Mouse (Mus musculus): ENCODE data around the gene Sorcs1.

The Sorcs1 gene

DNA sequence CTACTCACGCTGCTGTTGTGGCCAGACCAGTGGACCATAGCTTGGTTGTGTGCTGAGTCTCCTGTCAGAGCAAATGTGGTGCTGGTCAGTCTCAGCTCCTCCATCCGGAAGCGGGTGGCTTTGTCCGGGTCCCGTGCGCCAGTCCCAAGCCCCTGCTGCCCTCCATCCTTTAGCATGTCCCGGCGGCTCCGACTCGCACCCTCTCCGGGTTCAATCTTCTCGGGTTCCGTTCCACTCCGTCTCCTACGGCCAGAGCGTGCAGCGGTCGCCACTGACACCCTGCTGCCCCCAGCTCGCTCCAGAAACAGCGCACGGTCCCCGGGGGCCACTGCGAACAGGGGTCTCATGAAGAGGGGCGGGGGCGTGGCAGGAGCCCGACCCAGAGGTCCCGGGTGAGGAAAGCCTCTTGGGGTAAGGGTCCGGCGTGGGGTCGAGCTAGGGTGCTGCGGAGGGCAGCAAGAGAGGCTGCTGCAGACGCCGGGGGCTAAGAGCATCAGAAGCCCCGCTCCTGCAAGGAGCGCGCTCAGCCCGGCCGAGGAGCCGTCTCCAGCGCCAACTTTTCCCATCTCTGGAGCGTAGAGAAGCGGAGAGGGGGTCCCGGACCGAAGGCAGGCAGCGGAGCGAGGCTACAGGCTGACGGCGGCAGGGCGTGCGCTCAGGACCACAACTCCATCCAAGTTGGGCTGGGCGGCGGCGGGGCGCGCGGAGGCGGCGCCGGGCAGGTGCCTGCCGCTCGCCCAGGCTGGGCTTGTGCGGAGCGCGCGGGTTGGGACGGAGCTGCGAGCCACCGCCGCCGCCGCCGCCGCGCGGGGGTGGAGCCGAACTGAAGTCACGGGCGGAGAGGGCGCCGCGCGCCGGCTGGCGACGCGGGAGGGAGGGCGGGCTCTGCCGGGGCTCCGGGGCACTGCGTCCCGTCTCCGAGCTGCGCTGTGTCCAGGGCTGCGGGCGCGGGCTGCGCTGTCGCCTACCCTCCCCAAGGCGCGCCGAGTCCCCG is at the start of gene Sorcs1:
TSS of gene Sorcs1 (minus strand) at position 744 of the 994 bp plus-strand sequence.
- DNase-seq (ENCODE audit: low spot score): no peak

DNA sequence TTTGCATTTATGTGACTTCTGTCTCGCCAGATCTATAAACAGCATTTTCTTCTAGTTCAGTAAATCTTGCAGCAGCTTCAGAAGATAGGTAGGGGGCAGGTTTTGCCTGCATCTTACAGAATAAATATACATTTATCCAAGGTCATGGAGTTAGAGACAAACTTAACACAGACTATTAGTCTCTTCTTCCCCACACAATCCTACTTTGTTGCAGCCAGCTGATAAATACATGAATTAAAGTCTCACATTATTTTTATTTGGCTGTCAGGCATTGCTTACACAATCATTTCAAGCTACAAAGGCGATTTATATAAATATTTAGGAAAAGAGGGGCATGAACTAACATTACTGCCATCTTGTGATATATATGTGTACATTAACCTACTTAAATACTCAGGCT is 4.8 kb upstream of the Sorcs1 start:
- DNase-seq (ENCODE audit: low spot score): no peak

GRCm38 (mm10) chr19:50678946-50679345 is 500 bp upstream of the Sorcs1 start:
- DNase-seq (ENCODE audit: low spot score): no peak

DNA sequence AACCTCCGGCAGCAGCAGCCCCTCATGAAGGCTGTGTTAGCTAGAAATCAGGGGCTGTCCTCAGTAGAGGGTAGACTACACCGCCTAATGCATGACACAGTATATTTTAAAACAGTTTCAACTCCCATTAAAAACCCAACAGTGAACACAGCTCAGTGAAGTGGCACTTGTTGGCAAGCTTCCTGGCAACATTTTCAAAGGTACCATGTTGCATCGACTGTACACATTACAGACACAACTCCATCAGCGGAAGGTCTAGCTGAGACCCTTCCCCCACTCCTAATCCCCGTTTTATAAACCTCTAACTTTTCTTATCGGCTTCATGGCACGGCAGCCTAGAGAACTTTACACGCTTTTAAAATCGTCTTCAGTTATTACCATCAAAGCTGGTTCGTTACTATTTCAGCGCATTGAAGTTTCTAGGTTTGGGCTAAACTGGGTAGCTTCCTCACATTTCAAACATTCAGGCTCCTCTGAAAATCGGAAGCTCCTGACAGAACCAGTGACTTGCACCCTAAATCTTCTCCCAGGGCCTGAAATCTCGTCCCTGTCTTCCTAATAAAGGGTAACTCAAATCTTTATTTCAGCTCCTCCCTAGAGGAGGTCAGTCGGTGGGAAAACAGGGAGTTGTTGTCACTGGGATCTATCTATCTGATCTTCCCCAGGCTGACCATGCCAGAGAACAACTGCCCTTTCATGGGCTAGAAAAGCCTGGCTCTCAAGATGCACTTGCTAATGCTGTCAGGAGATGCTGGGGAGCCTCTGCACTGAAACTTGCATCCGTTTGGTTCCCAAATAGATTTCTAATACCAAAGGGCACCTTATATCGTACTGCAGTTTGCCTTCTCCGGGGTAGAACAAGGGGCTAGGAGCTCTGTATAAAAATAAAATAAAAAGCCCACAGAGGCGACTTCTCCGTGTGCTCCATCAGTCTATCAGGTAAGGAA is 1.6 kb downstream of the Sorcs1 start:
- no peak for DNase-seq (ENCODE audit: low spot score)

GRCm38 (mm10) chr19:50674921-50675320 is 3.5 kb downstream of the Sorcs1 start:
- no peak for DNase-seq (ENCODE audit: low spot score)

DNA sequence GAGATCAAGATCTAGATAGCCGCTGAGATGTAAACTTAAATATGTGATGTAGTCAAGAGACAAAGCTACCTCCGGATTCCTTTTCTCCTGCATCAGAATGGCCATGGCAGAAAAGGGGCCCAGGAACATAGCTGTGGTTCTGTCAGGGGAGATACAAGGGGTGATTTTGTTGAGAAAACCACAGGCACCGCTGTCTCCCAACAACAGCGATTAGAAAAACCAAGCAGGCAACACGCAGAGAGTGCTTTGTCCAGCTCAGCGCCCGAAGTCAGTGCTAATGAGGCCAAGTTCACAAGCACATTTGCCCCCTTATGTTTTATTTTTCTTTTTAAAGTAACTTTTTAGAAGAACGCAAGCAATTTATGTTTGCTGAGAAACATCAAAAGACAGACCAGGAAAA is 10.9 kb downstream of the Sorcs1 start:
- no peak for DNase-seq (ENCODE audit: low spot score)

- no peak for DNase-seq (ENCODE audit: low spot score)
These were observed 14.1 kb downstream of the Sorcs1 start for GRCm38 (mm10) chr19:50664311-50664710.

GRCm38 (mm10) chr19:50659144-50659543 is 19.3 kb downstream of the Sorcs1 start:
- no peak for DNase-seq (ENCODE audit: low spot score)

DNA sequence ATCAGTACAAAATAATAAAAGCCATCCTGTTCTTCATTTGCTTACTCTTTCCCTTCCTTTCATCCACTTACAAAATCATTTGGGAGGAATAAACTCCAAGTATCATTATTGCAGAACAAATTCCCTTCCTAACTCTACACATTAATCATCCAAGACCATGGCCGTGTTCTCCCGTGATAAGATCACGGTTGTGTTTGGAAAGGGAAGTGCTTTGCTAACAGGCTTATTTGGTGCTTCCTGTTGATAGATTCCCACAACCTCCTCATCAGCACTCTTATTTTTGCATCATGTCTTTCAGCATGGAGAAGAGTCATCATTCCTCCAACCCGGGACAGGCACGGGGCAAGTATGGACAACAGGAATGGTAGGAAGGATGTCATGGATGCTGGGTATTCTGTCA is 25.7 kb downstream of the Sorcs1 start:
- DNase-seq (ENCODE audit: low spot score): no peak

- DNase-seq (ENCODE audit: low spot score): no peak
These were observed 34.6 kb downstream of the Sorcs1 start for GRCm38 (mm10) chr19:50643836-50644235.

DNA sequence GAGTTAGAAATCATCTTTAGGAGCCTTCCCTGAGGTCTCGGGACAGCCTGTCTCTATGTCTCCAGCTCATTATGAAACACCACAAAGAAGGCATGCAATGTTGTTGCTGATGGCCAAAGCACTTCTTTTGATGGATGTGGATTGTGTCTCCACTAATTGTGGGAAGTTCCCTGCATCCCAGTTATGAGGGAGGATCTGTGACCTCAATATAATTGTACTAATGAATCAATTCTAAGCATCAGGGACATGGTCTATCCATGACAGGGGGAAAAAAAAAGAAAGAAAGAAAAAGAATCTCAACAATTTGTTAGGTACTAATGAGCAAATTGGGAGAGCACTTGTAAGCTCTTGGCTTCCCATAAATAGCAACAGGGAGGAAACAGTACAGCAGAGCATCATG is 36.3 kb downstream of the Sorcs1 start:
- no peak for DNase-seq (ENCODE audit: low spot score)

DNA sequence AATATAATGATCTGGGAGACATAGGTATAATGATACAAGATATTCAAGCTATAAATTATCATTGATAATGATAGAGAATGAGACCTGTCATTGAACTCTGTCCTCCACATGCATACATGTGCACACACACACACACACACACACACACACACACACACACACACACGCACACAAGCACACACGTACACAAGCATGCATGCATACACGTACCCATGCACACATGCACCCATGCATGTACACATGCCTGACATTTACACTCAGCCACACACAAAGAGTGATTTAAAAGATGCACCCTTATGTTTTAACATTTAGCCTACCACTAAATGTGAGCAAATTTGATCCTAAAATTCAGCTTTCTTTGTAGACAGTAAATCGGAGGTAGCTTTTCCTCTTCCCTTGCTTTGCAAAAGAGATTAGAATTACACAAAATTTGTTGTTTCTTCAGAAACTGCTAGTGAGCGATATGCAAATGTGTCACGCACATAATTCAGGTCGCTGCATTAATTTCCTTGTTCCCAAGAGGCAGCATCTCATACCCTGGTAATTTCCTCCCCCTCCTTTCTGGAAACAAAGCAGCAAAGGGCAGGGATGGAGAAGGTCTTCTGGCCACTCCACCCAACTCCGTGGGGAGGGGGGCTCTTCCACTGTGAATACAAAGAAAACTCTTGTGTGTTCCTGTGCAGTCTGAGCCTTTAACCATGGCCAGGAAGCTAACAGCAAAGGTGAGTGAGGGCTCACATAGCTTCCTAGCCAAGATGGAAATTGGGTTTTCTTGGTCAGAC is 38.0 kb downstream of the Sorcs1 start:
- no peak for DNase-seq (ENCODE audit: low spot score)

DNA sequence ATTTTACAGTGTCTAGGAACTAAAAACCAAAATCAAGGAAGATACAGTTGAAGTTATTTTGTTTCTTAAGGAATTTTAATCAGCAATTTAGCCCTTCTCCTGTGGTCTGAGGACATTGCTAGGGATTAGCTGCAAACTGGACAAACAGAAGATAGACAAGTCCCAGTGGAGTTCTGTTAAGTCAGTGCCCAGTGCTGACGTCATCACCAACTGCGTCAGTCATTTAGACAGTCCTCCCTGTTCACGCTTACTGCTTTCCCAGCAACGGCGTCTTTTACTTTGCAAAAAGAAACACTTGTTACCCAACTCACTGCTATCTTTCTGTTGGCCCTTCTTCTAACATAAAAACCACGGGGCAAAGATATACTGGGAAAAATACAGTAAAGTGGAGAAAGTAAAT is 40.3 kb downstream of the Sorcs1 start:
- DNase-seq (ENCODE audit: low spot score): no peak

- no peak for DNase-seq (ENCODE audit: low spot score)
These were observed 64.4 kb downstream of the Sorcs1 start for GRCm38 (mm10) chr19:50614013-50614412.

DNA sequence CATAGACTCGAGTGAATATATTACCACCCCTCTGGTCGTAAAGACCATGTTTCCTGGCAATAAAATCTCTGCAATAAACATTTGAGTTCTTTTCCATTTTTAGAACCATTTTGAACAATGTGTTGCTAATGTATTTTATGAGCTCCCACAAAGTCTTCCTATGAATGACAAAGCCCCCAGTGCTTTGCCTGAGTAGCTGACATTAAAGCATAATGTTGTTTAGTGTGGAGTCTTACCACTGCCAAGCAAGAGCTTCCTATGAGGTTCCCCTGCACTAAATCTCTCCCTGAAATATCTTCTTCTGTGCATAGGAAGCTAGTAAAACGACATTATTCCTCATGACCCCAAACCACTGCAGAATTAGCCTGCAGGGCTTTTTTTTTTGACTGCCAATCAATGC is 66.8 kb downstream of the Sorcs1 start:
- DNase-seq (ENCODE audit: low spot score): no peak

DNA sequence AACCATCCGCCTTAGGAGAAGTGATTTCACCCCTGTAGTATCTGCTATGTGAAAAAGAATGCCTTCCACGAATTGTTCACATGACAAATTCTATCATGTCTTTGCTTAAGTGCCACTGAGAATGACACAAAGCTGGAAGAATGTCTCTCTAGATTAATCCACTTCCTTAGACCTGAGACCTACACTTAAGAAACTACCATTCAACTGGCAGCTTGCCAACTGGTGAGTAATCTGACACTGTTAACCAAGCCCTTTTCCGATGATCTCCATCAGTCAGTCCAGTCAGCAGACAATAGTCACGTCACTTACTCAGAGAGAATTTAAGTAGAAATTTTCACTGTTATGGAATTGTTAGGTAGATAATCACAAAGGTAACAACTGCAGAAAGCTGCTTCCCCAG is 74.6 kb downstream of the Sorcs1 start:
- no peak for DNase-seq (ENCODE audit: low spot score)

DNA sequence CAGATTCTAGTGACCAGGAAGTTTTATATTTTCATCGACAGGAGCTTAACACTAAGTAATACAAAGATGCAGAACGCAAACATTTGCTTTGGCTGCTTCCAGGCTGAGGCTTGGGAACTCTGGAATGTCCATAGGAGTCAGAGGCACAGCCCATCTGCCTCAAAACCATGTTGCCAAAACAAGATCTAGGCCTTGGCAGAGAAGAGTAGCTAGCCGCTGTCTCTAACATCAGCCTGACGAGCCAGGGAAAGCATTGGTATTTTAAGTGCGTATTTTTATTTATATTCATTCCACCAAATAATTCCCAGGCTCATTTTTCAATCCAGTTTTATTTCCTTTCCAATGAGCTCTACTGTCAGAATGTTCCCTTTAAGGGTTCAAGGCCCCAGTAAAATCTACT is 75.1 kb downstream of the Sorcs1 start:
- no peak for DNase-seq (ENCODE audit: low spot score)

DNA sequence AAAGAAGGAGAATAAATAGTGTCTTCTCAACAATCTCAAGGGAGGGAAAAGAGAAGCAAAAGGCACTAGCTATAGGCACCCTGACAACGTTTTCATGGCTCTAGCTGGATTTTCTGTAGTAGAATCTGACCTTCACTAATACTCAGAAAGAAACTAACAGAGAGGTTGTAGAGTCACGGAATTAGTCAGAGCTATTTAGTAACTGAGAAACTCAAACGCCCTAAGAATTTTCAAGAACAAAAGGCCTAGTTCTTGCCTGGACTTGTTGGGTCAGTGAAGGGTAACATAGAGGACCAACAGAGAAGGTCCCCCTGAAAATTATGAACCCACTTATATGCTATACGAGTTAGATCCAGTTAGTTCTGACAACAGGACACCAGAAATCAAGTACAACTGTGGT is 81.1 kb downstream of the Sorcs1 start:
- DNase-seq (ENCODE audit: low spot score): no peak

- no peak for DNase-seq (ENCODE audit: low spot score)
These were observed 92.3 kb downstream of the Sorcs1 start for GRCm38 (mm10) chr19:50586182-50586581.

DNA sequence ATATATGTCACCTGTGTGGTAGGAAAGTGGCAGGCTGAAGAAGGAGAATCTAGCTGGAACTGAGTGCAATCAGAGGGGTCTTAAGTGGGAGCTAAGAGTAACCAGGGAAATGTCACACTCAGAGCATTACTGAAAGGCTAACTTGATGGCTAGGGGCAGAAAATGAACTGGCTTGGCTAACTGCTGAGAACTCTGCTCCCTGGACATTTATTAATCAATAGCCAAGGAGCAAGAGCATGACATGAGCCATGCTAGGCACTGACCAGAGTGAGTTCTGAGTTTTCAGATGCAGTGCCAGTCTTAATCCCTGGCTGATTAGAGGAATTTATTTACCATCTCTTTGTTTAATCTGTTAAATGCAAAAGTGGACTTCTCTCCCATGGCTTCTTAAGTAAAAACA is 95.5 kb downstream of the Sorcs1 start:
- DNase-seq (ENCODE audit: low spot score): no peak

GRCm38 (mm10) chr19:50569669-50570195 is 108.7 kb downstream of the Sorcs1 start:
- DNase-seq (ENCODE audit: low spot score): no peak

- DNase-seq (ENCODE audit: low spot score): no peak
These were observed 112.1 kb downstream of the Sorcs1 start for GRCm38 (mm10) chr19:50566306-50566705.

All from T-cell, adult 2 months (primary cell).